Mouse (Mus musculus) MEL (cell line): Measurements from ENCODE around the gene Sox6.

Source experiments
- CTCF ChIP-seq, 3 experiments: IDR thresholded peaks in 2 of 3; conservative IDR thresholded peaks in 1 of 3; 2 replicates each; pipeline ENCODE4 v1.5.1; 2011 to 2012; ENCODE audit warnings: low read length in 3 of 3, low read depth in 2 of 3, mild to moderate bottlenecking in 2 of 3, improper control_type of control experiment in 1 of 3, inconsistent platforms in 1 of 3, mixed read lengths in 1 of 3, moderate library complexity in 1 of 3; ENCODE audit not compliant: control insufficient read depth in 1 of 3, insufficient read depth in 1 of 3, poor library complexity in 1 of 3, severe bottlenecking in 1 of 3
- HCFC1 ChIP-seq: IDR thresholded peaks from 2 replicates; pipeline ENCODE4 v1.6.1; 2012; ENCODE audit warnings: low read depth, mild to moderate bottlenecking, inconsistent platforms, low read length, improper control_type of control experiment, moderate library complexity
- MAX ChIP-seq: IDR thresholded peaks from 2 replicates; pipeline ENCODE4 v1.6.1; 2011; ENCODE audit warnings: low read length, improper control_type of control experiment
- POLR2A ChIP-seq, 2 experiments: IDR thresholded peaks; 2 replicates each; pipeline ENCODE4 v1.6.1; 2011 to 2012; ENCODE audit warnings: low read length in 2 of 2, mild to moderate bottlenecking in 2 of 2, control low read depth in 1 of 2, improper control_type of control experiment in 1 of 2, low read depth in 1 of 2, moderate library complexity in 1 of 2; ENCODE audit not compliant: control insufficient read depth in 1 of 2, insufficient read depth in 1 of 2, poor library complexity in 1 of 2
- RAD21 ChIP-seq: IDR thresholded peaks from 2 replicates; pipeline ENCODE4 v1.6.1; 2011; ENCODE audit warnings: mild to moderate bottlenecking, low read depth, low read length, improper control_type of control experiment
- SIN3A ChIP-seq: IDR thresholded peaks from 2 replicates; pipeline ENCODE4 v1.6.1; 2012; ENCODE audit warnings: low read length, improper control_type of control experiment, inconsistent platforms
- USF1 ChIP-seq: IDR thresholded peaks from 2 replicates; pipeline ENCODE4 v1.6.1; 2014; ENCODE audit warnings: low read depth, mild to moderate bottlenecking, inconsistent platforms, low read length, improper control_type of control experiment, moderate library complexity
- USF2 ChIP-seq, 2 experiments: IDR thresholded peaks; 2 replicates each; pipeline ENCODE4 v1.6.1; 2011 to 2012; ENCODE audit warnings: improper control_type of control experiment in 2 of 2, low read length in 2 of 2, borderline replicate concordance in 1 of 2, inconsistent platforms in 1 of 2, low read depth in 1 of 2, mild to moderate bottlenecking in 1 of 2; ENCODE audit not compliant: insufficient read depth in 1 of 2

DNA sequence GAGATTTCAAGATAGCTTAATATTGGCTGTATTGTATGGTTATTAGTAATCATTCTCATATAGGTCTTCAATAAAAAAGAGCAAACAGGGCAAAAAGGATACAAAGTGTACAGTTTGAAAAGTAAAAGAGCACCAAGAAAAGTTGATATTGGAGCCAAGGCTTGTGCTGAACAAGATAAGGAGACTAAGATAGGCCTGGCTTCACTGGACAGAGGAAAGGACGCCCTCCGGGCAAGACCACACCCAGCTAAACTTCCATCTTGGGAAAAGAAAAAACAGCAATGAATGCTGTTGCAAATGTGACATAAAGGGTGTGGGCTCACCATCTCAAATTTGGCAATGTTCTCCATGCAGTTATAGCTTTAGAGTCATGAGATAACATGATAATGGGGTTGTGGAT, 165.7 kb downstream of the Sox6 start:
- TF ChIP-seq CTCF (IDR thresholded peaks at IDR 0.05 in 2 of 3, conservative IDR thresholded peaks at IDR 0.05 in 1 of 3; ENCODE audit: control insufficient read depth in 1 of 3, insufficient read depth in 1 of 3, low read depth in 2 of 3, low read length in 3 of 3, poor library complexity in 1 of 3, severe bottlenecking in 1 of 3) (no peak), POLR2A (IDR thresholded peaks at IDR 0.05; ENCODE audit: control insufficient read depth in 1 of 2, insufficient read depth in 1 of 2, low read depth in 1 of 2, low read length in 2 of 2, poor library complexity in 1 of 2) (no peak), HCFC1 (no peak), MAX (no peak), USF1 (no peak), SIN3A (no peak), USF2 (IDR thresholded peaks at IDR 0.05; ENCODE audit: borderline replicate concordance in 1 of 2, insufficient read depth in 1 of 2, low read depth in 1 of 2, low read length in 2 of 2) (no peak), RAD21 (no peak)
